Mouse (Mus musculus) fibroblast of lung, adult 2 months (primary cell): ENCODE measurements at regions not wholly inside any gene's neighbourhood (a gene's known extent, or its start where the extent isn't known, plus 50 kb on each side); places are given as distances from the start of the nearest gene placed in this dataset.

ENCODE experiments used
- DNase-seq: peaks from one replicate; pipeline ENCODE4 v3.0.0-alpha.2; 2011; ENCODE audit warnings: low read depth

- no peak for DNase-seq
Measured at GRCm38 (mm10) chr5:119355471-119355870, 315.0 kb upstream of the Tbx3 start.

- no peak for DNase-seq
Measured at GRCm38 (mm10) chr5:119356051-119356450, 314.4 kb upstream of the Tbx3 start.

DNA sequence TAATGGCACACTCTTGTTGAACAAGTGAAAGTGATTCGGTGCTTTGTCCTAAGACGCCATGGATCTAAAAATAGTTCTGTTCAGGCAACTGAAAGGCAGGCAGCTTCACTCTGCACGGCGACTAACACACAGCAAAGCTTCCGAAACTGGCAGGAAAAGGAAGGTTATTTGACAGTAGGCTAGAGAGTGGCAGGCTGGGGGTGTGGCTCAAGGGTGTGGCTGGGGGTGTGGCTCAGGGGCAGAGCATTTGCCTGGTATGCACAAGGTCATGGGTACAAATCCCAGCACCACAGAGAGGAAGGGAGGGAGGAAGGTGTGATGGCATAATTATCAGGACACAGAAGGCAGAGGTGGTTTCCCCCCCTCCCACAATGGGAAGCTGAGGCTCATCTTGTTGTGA lies 310.8 kb upstream of the Tbx3 start:
- DNase-seq = no peak

GRCm38 (mm10) chr5:119360351-119360750 lies 310.1 kb upstream of the Tbx3 start:
- DNase-seq = no peak

DNA sequence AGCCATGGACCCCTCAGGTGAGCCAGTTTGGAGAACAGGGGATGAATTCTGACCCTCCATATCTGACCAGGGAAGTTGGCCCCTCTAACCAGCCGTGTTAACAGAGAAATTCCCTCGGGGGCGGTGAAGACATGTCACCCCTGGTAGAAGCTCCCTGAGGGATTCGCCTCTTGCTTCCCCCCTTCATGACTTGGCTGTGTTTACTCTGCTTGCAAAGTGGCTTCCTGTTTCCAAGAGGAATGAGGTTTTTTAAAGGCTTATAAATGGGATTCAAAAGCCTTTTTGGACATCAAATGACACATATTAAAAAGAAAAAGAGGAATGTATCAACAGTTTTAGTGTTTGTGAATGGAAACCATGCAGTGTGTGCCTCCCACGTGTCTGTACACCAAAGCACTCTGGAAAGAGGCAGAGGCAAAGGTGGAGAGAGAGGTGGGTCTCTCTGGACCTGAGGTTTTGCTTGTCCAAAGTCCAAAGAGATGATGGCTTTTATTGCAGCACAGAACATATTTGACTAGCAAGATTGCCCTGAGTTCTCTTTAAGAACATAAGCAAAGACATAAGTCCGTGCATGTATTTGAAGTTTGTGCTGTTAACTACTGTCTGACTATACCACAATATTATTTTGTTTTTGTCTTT lies 308.9 kb upstream of the Tbx3 start:
- DNase-seq = no peak

DNA sequence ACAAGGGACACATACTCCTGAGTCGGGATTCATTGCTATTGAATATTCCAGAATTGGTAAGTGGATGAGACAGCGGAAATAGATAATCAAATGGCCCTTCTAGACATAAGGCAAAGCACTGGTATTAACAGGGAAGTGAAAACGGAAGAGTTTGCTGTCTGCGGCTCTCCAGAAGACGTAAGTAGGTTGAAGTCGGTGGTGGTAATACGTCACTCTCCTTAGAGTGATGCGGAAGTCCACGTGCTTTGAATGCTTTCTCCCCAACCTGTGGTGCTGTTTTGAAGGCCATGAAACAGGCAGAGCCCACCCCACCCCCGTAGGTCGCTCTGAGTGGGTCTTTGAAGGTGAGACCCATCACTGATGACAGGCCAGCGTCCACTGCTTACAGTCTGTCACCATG lies 308.0 kb upstream of the Tbx3 start:
- no peak for DNase-seq

GRCm38 (mm10) chr5:119364250-119364649 lies 306.2 kb upstream of the Tbx3 start:
- no peak for DNase-seq

- no peak for DNase-seq
Measured at GRCm38 (mm10) chr5:119365157-119365556, 305.3 kb upstream of the Tbx3 start.

GRCm38 (mm10) chr5:119366296-119366695 lies 304.2 kb upstream of the Tbx3 start:
- DNase-seq = no peak

- no peak for DNase-seq
Measured at GRCm38 (mm10) chr5:119370481-119370880, 300.0 kb upstream of the Tbx3 start.

DNA sequence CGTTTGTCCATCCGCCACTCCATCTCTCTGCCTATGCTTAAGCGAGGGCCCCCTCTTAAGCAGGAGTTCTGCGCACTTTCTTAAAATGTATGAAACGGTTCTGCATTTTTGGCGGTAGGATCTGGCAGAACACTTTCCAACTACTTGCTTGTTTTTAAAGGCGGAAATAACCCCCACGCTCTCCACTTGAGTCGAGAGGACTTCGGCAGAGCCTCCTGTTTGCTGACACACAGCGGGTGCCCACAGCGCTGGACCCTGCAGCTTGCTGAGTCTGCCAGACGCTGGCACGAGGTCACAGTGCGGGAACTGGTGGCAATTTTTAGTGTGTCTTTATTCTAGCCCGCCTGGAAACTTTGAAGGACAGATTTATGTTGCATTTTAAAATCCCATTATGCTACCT lies 299.5 kb upstream of the Tbx3 start:
- no peak for DNase-seq

DNA sequence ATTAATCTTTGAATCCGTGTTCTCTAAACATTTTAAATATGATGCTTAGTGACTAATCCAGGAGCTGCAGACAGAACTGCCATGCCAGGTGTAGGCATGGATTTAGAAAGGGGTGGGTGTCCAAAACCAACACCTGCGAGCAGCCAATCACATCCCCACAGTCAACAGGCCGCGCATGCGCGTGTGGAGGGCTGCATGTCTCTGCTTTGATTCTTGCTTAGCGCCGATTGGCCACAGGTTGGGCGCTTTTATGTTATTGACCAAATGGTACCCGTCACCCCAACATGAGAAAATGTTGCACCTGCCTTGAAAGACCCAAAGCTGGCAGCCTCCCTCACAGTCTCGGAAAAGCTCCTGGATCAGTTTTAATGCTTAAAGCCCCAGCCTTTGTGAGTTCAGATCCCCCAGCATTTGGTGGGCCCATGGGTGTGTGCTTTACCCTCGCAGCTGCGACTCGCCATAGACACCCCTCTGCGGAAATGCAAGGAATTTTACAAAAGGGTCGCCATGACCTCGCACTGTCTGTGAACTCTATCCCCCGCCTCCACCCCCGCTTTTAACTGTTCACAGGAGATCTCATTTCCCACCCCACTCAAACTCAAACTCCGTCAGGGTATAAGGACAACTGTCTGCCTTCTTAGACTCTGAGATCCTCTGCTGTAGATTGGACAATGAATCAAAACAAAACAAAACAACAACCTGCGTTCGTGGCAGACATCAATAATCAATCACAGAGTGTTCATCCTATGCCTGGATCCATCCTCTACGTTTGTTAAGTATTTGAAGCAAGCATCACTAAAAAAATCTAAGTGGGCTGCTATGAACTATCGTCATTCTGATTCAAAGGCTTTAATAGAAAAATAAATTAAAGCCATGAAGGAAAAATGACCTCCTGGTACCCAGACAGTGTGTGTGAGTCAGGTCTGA lies 296.4 kb upstream of the Tbx3 start:
- no peak for DNase-seq

- DNase-seq = no peak
Measured at GRCm38 (mm10) chr5:119374861-119375260, 295.6 kb upstream of the Tbx3 start.

GRCm38 (mm10) chr5:119378261-119378660 lies 292.2 kb upstream of the Tbx3 start:
- no peak for DNase-seq

GRCm38 (mm10) chr5:119379915-119380432 lies 290.5 kb upstream of the Tbx3 start:
- no peak for DNase-seq

DNA sequence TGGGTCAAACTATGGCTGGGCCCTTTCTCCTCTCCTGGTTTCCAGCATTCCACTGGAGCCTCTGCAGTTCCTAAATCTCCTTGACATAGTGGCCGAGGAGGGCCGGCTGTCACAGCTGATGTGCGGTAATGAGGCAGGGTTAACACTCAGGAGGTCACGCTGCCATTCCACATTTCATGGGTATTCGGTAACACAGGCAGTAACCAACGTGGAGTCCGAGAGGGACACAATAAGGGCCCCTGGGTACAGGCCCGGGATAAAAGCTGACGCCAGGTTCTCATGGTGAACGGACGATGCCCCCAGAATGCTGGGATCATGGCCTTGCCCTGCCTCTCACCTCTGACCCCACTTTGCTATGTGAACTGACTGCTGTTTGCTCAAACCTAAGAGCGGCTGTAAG lies 289.0 kb upstream of the Tbx3 start:
- DNase-seq = no peak

GRCm38 (mm10) chr5:119385506-119385905 lies 285.0 kb upstream of the Tbx3 start:
- DNase-seq = no peak

GRCm38 (mm10) chr5:119386821-119387220 lies 283.6 kb upstream of the Tbx3 start:
- no peak for DNase-seq

- no peak for DNase-seq
Measured at GRCm38 (mm10) chr5:119387261-119387660, 283.2 kb upstream of the Tbx3 start.

- DNase-seq = no peak
Measured at GRCm38 (mm10) chr5:119388841-119389240, 281.6 kb upstream of the Tbx3 start.

DNA sequence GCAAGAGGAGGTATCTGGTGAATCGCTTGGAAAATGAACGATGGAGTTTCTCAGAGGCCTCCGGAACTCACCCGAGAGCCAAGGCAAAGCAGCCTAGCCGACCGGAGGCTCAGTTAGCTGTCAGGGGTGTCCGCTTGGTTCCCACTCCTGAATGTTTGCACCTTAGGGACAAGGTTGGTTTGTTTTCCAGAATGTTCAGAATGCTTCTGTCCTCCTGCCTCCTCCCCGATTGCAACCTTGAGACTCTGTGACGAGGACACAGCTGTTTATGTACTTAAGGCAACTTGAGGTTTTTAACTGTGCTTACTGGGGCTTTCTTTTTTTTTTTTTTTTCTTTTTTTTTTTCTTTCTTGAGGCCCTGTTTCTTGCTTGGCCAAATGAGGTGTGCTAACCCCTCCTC lies 281.1 kb upstream of the Tbx3 start:
- DNase-seq = no peak

DNA sequence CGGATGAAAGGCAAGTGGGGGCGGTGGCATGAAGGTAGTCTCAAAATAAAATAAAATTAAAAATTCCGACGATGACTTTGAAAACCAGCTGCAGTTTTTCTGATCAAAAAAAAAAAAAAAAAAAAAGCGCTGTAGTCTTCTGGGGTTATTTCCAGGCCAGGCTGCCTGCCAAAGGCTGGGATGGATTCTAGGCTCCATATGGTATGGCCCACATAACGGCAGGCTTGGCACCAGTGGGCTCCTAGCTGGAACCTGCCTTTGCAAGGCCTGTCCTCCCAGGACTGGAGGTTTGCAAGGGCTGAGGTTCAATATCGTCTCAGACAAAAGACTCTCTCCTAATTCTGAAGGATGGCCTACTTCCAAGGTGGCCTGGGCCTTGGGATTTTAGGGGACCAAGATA lies 280.6 kb upstream of the Tbx3 start:
- no peak for DNase-seq

DNA sequence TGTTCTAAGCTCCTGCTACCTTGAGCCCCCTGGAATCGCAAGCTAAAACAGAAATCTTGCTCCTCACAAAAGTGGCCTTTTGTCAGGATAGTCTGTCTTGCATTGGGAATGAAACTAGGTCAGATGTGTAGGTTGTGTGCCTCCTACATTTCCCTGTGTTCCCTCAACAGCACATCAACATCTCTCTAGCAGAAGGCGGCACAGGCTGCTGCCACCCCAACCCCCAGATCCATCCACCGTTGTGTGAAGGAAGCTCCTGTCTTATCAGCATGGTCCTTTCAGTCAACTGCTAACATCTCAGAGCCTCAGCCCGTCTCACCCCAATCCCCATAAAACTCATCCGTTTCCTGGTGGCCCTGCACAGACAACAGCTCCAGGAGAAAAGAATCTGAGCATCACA lies 272.0 kb upstream of the Tbx3 start:
- DNase-seq = no peak
